Mouse (Mus musculus): Measurements from ENCODE around the gene Hist1h1b.
A peak's percentile ranks its signal among the peaks of the same experiment; 100 is the strongest.

DNA sequence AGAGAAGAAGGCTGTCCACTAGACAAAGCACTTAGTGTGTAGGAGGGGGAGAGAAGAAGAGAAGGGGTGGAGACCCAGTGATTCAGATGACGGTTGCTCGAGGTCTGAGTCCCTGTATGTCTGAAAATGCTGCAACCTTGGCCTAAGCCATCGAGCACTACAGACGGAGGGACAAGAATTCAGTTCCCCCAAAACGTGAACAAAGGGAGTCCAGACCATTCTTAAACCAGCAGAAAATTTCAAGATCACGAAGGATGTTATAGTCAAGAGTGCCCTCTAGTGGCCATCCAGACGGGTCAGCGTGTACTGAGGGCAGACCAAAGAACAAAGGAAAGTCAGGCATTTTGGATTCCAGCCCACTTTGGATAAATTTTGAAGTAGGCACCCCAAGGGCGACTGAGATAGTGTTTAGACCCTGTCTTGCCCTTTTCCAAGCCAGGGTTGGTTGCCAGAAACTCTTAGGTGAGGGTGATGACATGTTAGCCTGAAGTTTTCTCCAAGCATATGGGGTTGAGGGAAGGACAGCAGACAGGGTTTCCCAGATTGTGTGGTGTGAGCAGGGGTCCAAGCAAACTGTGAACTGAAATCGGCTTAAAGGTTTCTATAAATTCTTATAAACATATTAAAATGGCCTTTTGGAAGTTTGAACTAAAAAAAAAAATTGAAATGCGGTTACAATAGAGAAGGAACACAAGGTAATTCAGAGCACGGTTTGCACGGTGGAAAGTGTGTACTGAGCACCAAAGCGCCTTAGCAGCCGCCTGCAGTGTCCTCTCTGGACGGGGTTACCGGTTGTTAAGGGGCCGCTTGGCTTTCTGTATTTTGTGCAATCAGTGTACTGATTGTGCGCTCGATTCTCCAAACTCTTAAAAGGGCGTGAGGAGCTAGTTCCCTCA is 46.2 kb downstream of the Hist1h1b start:
- TF ChIP-seq CTCF (IDR thresholded peaks at IDR 0.05; ENCODE audit: low read depth) (peak; percentile 95), EP300 (optimal IDR thresholded peaks at IDR 0.05) (no peak)
